Mouse (Mus musculus) midbrain, embryonic 11.5 days (tissue): Measurements from ENCODE around the gene Il1f6. TPM values are rescaled to one million over a fixed set of nuclear protein-coding genes. Genes with fewer than 3 reads are reported as not detected.
A peak's percentile ranks its signal among the peaks of the same experiment; 100 is the strongest.
"Not testable (repeated sequence)": the region's sequence is repeated elsewhere in the genome, so short reads cannot be mapped to it uniquely, and the experiment has no call there.

Experiments
- ATAC-seq: fragments of 200-750 bp; cut with Nextera tagmentation; 2 replicates; pipeline ENCODE4 v1.8.0; 2017; ENCODE audit warnings: moderate TSS enrichment, moderate library complexity; ENCODE audit not compliant: low FRiP score
- DNase-seq: peaks from one replicate; pipeline ENCODE4 v3.0.0; 2015; ENCODE audit warnings: low spot score; ENCODE audit errors: missing footprints
- H3K27ac ChIP-seq: fragments of 300-500 bp; sonication (generic); 2 replicates; pipeline ENCODE4 v1.5.1; 2014; ENCODE audit warnings: low read depth, low read length
- H3K27me3 ChIP-seq: fragments of 300-500 bp; sonication (generic); 2 replicates; pipeline ENCODE4 v1.6.1; 2014; ENCODE audit warnings: mild to moderate bottlenecking, low read length, moderate library complexity, mixed read lengths; ENCODE audit not compliant: control insufficient read depth, insufficient read depth
- H3K36me3 ChIP-seq: fragments of 300-500 bp; sonication (generic); 2 replicates; pipeline ENCODE4 v1.6.1; 2014; ENCODE audit warnings: mild to moderate bottlenecking, low read length, moderate library complexity, mixed read lengths; ENCODE audit not compliant: control insufficient read depth, insufficient read depth
- H3K4me1 ChIP-seq: fragments of 300-500 bp; sonication (generic); 2 replicates; pipeline ENCODE4 v1.6.1; 2014; ENCODE audit warnings: low read length; ENCODE audit not compliant: control insufficient read depth, insufficient read depth
- H3K4me2 ChIP-seq: fragments of 300-500 bp; sonication (generic); 2 replicates; pipeline ENCODE4 v1.6.1; 2014; ENCODE audit warnings: mild to moderate bottlenecking, moderate library complexity
- H3K4me3 ChIP-seq: fragments of 300-500 bp; sonication (generic); 2 replicates; pipeline ENCODE4 v1.5.1; 2014; ENCODE audit warnings: low read depth, low read length
- H3K9ac ChIP-seq: fragments of 300-500 bp; sonication (generic); 2 replicates; pipeline ENCODE4 v1.6.1; 2014; ENCODE audit warnings: low read length
- H3K9me3 ChIP-seq: fragments of 300-500 bp; sonication (generic); 2 replicates; pipeline ENCODE4 v1.6.1; 2016; ENCODE audit warnings: low read length; ENCODE audit not compliant: control insufficient read depth
- WGBS: fragments of 180-500 bp; shearing (Covaris S2); extraction: QIAGEN DNeasy Blood & Tissue Kit; methylation state at CpG from one replicate; pipeline ENCODE4 v1.1.7; 2014; 5-methylcytosine and 5-hydroxymethylcytosine counted together
- polyA plus RNA-seq: library from polyadenylated mRNA; unstranded; fragments of >200 nt; fragmentation: Nextera tagmentation; extraction: Ambion mirVana; gene quantifications from 2 replicates; pipeline ENCODE4 v1.2.1, GENCODE M21; 2014

Il1f6 gene
- polyA plus RNA-seq: not detected in 2 replicates

DNA sequence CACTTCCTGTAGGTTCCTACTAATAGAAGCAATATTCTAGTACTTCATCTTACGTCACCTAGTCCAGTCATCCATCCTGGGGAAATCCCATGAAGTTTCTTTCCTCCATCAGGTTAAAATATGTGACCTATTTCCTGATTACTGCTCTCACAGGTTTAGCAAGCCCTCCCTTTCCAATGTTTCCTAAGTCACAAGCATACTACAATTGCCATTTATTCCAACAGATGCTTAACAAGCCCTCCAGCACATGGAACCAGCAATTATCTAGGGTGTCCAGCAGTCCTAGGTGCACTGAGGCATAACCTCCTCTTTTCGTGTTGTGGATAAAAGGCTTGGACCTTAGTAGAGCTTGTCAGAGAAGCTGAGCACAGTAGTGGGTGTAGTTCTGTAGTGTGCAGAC lies at the start of gene Il1f6:
Il1f6 (plus strand) TSS at position 301 of the 400 bp plus-strand sequence.
- no peak within 1 kb of the TSS for H3K4me3 ChIP-seq
- WGBS: 76% methylated on average over 2 of the region's 2 CpGs

DNA sequence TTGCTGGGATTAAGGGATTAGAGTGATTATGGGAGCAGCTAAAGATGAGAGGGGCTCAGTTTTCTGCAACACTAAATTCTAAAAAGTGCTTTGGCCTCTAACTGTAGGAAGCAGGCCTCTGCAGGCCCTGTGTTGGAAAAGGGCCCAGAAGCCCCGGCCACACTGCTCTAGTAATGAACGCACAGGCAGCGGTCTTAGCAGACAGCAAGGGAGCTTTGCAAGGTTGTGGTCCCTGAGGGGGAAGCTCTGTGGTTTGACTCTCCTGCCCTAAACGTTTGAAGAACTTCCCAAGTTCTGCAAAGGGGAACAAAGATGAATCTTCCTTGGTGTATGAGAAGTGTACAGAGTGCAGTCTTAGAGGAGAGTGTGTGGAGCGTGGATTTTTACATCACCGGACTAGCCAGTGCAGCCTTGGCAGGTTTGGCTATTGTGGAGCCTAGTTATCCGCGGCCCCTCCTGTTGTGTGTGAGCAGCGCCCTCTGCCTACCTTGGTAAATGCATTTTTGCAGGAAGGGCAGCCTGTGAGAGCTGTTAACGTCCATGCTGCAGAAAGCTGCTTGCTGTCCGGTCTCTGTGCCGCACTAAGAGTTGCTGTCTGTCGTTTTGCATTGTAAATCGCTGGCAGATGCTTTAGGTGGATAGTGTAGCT lies 33.4 kb upstream of the Il1f6 start:
- not testable (repeated sequence) for H3K9me3 ChIP-seq, H3K27ac ChIP-seq, H3K36me3 ChIP-seq, H3K4me3 ChIP-seq, H3K4me1 ChIP-seq, H3K27me3 ChIP-seq
- ATAC-seq (peak; percentile 92), DNase-seq (peak; percentile 88)
- 20% methylated on average over 14 of the region's 14 CpGs for WGBS
- Histone ChIP-seq H3K9ac (0 out of 2 replicates have a peak overlapping the region, but pooled peaks have one; percentile 20), H3K4me2 (peak overlapping the region; percentile 32)

More for the DNA sequence above, at the start of gene Il1f6:
- Histone ChIP-seq H3K4me1 (no peaks in the 10 kb centered on the region), H3K27ac (no peak within 1 kb of the TSS), H3K4me2 (no peak within 1 kb of the TSS), H3K36me3 (no peaks in the 10 kb centered on the region), H3K9ac (no peak within 1 kb of the TSS), H3K27me3 (no peaks in the 10 kb centered on the region), H3K9me3 (no peaks in the 10 kb centered on the region)
- DNase-seq (no peak), ATAC-seq (no peak)

DNA sequence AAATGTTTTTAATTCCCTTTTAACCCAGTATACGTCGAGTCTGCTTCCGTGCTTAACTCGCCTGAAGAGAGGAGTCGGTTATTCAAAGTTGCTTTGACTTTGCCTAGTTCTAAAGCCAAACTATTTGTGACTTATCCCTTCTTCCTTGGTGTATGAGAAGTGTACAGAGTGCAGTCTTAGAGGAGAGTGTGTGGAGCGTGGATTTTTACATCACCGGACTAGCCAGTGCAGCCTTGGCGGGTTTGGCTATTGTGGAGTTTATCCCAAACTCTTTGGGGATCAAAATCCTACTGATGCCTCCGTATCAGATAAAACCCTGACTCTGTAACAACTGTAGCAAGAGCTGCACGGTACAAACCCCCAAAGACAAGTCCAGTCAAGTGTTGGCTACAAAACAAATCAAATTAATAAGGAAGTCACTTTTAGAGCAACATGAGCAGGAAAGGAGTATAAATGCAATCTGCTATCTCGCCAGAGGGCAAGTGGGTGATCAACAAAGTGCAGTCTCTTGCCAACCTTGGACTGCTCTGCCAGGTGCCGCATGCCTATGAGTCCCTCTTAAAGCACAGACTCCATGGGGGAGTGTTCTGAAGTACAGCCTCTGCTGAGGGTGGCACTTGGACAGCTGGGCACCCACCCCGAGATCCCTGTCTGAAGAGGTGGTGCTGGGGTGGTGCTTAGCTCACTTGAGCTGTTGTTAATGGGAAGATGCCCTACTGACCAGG lies 32.6 kb upstream of the Il1f6 start:
- H3K4me1 ChIP-seq, H3K9me3 ChIP-seq, H3K36me3 ChIP-seq, H3K27ac ChIP-seq, ATAC-seq, H3K27me3 ChIP-seq, DNase-seq, H3K4me3 ChIP-seq: not testable (repeated sequence)
- H3K9ac ChIP-seq: 0 out of 2 replicates have a peak overlapping the region, but pooled peaks have one; percentile 20
- WGBS: 64% methylated on average over 13 of the region's 13 CpGs
- H3K4me2 ChIP-seq: peak overlapping the region; percentile 32

DNA sequence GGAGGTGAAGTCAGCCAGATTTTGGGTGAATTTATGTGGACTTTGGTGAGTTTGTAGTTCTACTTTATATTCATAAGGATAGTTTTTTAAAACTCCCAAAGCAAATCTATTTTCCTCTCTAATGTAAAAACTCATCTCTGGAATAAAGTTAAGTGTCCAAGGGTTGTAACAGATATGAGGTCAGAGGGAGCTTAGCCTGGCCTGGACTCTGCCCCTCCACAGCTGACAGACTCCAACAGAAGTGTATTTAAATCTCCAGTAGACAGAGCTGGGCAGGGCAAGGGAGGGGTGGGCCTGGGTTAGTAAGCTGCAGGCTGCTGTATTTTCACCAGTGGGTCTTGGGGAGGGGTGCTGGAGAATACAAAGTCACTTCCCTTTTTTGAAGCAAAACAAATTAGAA lies 31.1 kb upstream of the Il1f6 start:
- H3K27ac ChIP-seq, H3K4me1 ChIP-seq, H3K36me3 ChIP-seq, DNase-seq, H3K27me3 ChIP-seq, H3K9ac ChIP-seq, H3K4me3 ChIP-seq, ATAC-seq, H3K9me3 ChIP-seq, H3K4me2 ChIP-seq: not testable (repeated sequence)

DNA sequence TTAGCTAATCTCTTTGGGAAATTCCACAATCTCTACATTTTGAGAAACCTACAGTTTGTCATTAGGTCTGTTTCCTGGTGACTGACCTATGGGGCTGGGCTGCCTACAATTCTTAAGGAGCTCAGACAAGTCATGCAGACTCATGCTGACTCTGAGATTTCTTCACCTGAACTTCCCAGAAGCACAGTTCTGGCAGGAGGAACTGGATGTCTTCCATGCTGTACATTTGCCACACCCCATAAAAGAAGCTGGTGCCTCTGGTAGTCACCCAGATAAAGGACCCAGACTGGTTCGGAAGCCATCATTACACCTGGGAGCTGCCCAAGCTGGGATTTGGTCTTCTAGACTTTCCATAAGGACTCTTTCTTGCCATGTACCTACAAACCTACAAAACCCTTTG lies 29.0 kb upstream of the Il1f6 start, which contains the start of gene Il1f9:
Il1f9 (plus strand) TSS at position 301 of the 400 bp plus-strand sequence.
- H3K27ac ChIP-seq: no peak within 1 kb of the TSS
- no peak within 1 kb of the TSS for H3K9ac ChIP-seq
- H3K36me3 ChIP-seq: no peaks in the 10 kb centered on the region
- ATAC-seq (no peak), DNase-seq (no peak)
- no peaks in the 10 kb centered on the region for H3K27me3 ChIP-seq
- WGBS: 100% methylated on average over 1 of the region's 1 CpGs
- no peaks in the 10 kb centered on the region for H3K4me1 ChIP-seq
- H3K4me2 ChIP-seq: no peak within 1 kb of the TSS
- H3K4me3 ChIP-seq: no peak within 1 kb of the TSS
- H3K9me3 ChIP-seq: no peaks in the 10 kb centered on the region

DNA sequence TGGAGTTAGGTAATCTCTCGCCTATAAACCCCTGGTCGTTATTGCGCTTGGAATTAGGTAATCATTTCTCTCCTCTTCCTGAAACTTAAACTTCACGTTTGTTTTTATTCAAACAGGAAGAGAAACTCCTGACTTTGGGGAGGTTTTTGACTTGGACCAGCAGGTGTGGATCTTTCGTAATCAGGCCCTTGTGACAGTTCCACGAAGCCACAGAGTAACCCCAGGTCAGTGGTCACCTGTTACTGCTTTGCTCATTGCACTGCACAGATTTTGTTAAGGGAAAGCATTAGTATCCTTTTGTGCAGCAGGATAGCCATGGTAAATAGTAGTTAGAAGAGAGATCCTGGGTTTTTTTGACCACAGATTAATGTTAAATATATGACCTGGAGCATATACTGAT lies 27.6 kb upstream of the Il1f6 start:
- no peak for DNase-seq

DNA sequence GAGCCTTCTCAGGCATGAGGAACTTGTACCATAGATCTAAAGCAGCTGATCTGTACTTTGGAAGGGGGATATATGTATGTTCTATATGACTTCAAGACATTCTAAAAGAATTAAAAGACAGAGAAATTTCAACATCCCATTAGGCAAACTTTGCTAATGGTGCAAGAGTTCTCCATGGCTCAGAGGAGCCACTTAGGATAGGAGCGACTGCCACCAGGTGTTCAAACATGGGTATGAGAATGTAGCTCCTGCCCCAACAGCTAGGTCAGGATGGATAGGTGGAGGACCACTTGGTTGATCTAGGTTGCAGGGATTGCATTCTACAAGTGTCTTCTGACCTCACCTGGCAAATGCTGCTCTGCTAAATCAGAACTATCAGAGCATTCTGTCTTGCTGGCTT lies 27.0 kb upstream of the Il1f6 start:
- Histone ChIP-seq H3K27me3 (no peaks in the 10 kb centered on the region), H3K4me3 (no peak overlapping the region), H3K4me1 (no peaks in the 10 kb centered on the region), H3K36me3 (no peaks in the 10 kb centered on the region), H3K9me3 (no peaks in the 10 kb centered on the region), H3K27ac (no peak overlapping the region), H3K4me2 (no peak overlapping the region), H3K9ac (no peak overlapping the region)
- WGBS: 75% methylated on average over 1 of the region's 1 CpGs
- DNase-seq: no peak
- no peak for ATAC-seq

More for the DNA sequence above, 27.6 kb upstream of the Il1f6 start:
- no peak overlapping the region for H3K4me2 ChIP-seq
- no peak overlapping the region for H3K4me3 ChIP-seq
- H3K4me1 ChIP-seq: no peaks in the 10 kb centered on the region
- H3K27me3 ChIP-seq: no peaks in the 10 kb centered on the region
- no peaks in the 10 kb centered on the region for H3K9me3 ChIP-seq
- no peak for ATAC-seq
- H3K9ac ChIP-seq: no peak overlapping the region
- 86% methylated on average over 6 of the region's 6 CpGs for WGBS
- H3K36me3 ChIP-seq: no peaks in the 10 kb centered on the region
- no peak overlapping the region for H3K27ac ChIP-seq

DNA sequence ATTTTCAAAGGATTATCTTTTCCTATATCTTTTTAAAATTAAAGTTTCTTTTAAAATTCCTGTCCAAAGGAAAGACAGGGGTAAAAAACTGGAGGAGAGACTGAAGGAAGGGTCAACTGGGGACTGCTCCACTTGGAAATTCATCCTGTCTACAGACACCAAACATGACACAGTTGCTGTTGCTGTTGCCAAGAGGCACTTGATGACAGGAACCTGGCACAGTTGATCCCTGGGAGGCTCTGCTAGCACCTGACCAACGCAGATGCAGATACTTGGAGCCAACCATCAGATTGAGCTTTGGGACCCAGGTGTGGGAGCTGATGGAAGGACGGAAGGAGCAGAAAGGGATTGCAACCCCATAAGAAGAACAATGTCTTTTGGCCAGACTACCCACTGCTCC lies 12.0 kb downstream of the Il1f6 start:
- Histone ChIP-seq H3K4me2 (no peak overlapping the region), H3K27me3 (no peaks in the 10 kb centered on the region), H3K4me1 (no peaks in the 10 kb centered on the region), H3K36me3 (no peaks in the 10 kb centered on the region), H3K4me3 (no peak overlapping the region), H3K9ac (no peak overlapping the region), H3K9me3 (no peaks in the 10 kb centered on the region), H3K27ac (no peak overlapping the region)
- DNase-seq (no peak), ATAC-seq (no peak)
- 76% methylated on average over 2 of the region's 2 CpGs for WGBS

DNA sequence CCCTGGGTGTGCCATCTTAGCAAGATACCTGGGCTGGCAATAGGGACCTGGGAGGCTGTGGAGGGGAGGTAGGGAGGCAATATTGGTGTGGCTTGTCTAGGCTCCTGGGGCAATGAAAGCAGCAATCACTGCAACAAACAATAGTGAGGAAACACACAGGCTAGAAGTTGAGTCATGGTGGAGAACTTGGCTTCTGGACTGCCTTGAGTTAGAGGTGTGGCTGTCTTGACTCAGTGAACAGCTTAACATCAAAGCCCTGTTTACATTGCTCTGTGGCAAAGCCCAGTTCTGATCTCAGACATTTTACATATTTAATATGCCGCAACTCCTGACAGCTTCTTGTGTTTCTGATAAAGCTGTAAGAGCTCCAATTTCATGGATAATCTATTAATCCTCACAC lies 52.3 kb downstream of the Il1f6 start:
- Histone ChIP-seq H3K9ac (no peak overlapping the region), H3K36me3 (no peaks in the 10 kb centered on the region), H3K27me3 (no peaks in the 10 kb centered on the region), H3K4me1 (no peaks in the 10 kb centered on the region), H3K4me2 (no peak overlapping the region), H3K27ac (no peak overlapping the region), H3K9me3 (no peaks in the 10 kb centered on the region), H3K4me3 (no peak overlapping the region)
- no peak for DNase-seq
- ATAC-seq: no peak
- 91% methylated on average over 1 of the region's 1 CpGs for WGBS
